Mouse (Mus musculus) erythroblast, embryonic 14.5 days (primary cell): ENCODE measurements around the gene Trappc5.

Experiments used
- GATA1 ChIP-seq: IDR thresholded peaks from 2 replicates; pipeline ENCODE4 v1.6.1; 2012; ENCODE audit warnings: low read length, inconsistent platforms, mixed read lengths
- TAL1 ChIP-seq: IDR thresholded peaks from 3 replicates; pipeline ENCODE4 v1.6.1; 2012; ENCODE audit warnings: low read length, inconsistent platforms, mixed read lengths

DNA sequence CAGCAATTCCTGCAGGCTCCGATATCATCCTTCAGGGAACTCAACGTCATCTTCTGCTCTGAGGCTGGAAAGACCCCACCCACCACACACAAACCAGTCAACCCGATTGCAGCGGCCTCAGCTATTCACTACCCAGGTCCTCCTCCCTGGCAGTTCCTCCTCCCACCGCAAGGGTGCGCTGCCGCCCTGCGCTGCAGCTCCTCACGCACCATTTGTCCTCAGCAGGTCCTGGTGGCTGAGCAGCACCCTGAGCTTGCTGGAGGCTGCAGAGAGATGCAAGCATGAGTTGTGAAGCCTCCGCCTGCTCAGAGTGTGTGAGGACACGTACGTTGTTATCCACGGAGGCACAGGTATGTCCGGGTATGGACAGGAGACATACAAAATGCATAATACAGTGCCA lies 42.5 kb downstream of the Trappc5 start:
- no peak for TF ChIP-seq GATA1
- no peak for TF ChIP-seq TAL1
